Mouse (Mus musculus): ENCODE measurements around the gene Zfp37. TPM values are rescaled to one million over a fixed set of nuclear protein-coding genes. Genes with fewer than 3 reads are reported as not detected.

Gene Zfp37
- 0.27 and 0.30 TPM in 2 replicates for polyA plus RNA-seq (2012; rRNA removed)

DNA sequence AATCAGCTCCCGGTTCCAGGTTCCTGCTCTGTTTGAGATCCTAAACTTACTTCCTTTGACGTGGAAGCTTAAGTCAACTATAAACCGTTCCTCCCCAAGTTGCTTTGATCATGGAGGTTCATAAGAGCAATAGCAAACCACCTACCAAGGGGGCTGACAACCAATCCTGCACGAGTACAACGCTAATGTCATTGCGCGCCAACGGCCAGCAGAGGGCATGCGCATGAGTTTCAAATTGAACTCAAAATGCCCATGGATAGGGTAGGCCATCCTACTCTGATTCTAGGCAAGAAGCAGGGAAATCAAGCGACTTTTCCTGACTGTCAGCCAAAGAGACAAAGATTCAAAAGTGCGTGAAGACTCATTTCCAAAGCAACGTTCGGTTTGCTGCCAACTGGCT, at the start of gene Zfp37:
Zfp37 (minus strand) TSS at position 279 of the 400 bp plus-strand sequence.

DNA sequence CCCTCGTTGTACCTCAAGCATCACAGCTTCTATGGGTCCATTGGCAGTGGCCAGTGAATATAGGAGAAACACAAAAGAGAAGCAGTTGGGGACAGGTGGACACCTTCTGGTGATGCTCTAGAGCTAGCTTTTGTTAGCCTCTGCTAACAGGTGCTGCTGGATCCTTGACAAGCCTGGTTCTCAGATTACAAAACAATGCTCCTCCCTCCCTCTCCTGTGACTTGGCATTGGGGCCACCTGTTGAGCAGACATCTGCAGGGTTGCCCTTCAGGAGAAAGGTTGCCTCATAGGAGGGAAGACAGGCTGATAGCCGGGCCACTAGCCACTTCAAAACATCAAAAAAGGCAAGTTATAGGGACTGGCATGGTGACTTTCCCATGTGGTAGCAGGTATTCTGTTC, 31.4 kb upstream of the Zfp37 start, which contains the start of gene Slc31a2:
Slc31a2 (plus strand) TSS at position 287 of the 400 bp plus-strand sequence.

DNA sequence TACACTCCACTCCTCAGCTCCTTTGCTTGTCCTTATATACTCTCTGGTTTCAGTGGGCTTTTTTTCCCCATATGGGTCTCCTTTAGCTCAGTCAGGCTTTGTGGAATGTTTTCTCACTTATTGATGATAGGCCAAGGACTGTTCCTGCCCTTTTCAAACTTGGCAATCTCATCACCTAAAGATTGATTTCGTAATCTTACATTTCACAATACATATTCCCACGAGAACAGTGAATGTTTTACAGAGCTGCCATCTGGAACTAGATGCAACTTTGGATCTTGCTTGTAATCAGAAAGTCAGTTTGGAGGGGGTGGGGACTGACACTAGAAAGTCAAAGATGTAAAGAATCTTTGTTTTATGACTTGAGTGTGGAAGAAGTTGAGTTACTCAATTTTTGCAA, 80.0 kb downstream of the Zfp37 start, which contains the start of gene Mup21:
Mup21 (minus strand) TSS at position 53 of the 400 bp plus-strand sequence.

Other genes with a start within 250 kb of the Zfp37 start
- 0.05 TPM in 1 of 2 replicates, not detected in the other for gene Mup20, start 176.9 kb downstream of the Zfp37 start, polyA plus RNA-seq (2012; rRNA removed)
- gene Mup3, start 143.7 kb downstream of the Zfp37 start, polyA plus RNA-seq (2012; rRNA removed), result not detected in 2 replicates
- gene Mup21, start 80.2 kb downstream of the Zfp37 start, polyA plus RNA-seq (2012; rRNA removed), result not detected in 2 replicates
- 3.6 and 4.4 TPM in 2 replicates for gene Slc31a2, start 31.5 kb upstream of the Zfp37 start, polyA plus RNA-seq (2012; rRNA removed)
- gene Fkbp15, start 129.5 kb upstream of the Zfp37 start, polyA plus RNA-seq (2012; rRNA removed), result 9.3 and 10.7 TPM in 2 replicates
- gene Slc31a1, start 129.7 kb upstream of the Zfp37 start, polyA plus RNA-seq (2012; rRNA removed), result 22.1 and 26.2 TPM in 2 replicates
- gene Cdc26, start 177.6 kb upstream of the Zfp37 start, polyA plus RNA-seq (2012; rRNA removed), result 46.4 and 53.1 TPM in 2 replicates
- gene Prpf4, start 177.8 kb upstream of the Zfp37 start, polyA plus RNA-seq (2012; rRNA removed), result 8.8 and 10.0 TPM in 2 replicates
- not detected in 2 replicates for gene Rnf183, start 204.2 kb upstream of the Zfp37 start, polyA plus RNA-seq (2012; rRNA removed)
- gene Wdr31, start 239.8 kb upstream of the Zfp37 start, polyA plus RNA-seq (2012; rRNA removed), result 0.58 and 0.66 TPM in 2 replicates
- gene Bspry, start 249.0 kb upstream of the Zfp37 start, polyA plus RNA-seq (2012; rRNA removed), result 0.14 and 0.19 TPM in 2 replicates

All from liver, embryonic 14 days (tissue).